Mouse (Mus musculus) erythroblast, embryonic 14.5 days (primary cell): ENCODE results near the gene Asb14. TPM values are rescaled to one million over a fixed set of nuclear protein-coding genes. Genes with fewer than 3 reads are reported as not detected.

Source experiments
- H3K27me3 ChIP-seq: 2 replicates; pipeline ENCODE4 v1.6.1; 2012; ENCODE audit warnings: inconsistent platforms; ENCODE audit not compliant: control insufficient read depth
- H3K36me3 ChIP-seq: 2 replicates; pipeline ENCODE4 v1.6.1; 2012; ENCODE audit warnings: mild to moderate bottlenecking, inconsistent platforms; ENCODE audit not compliant: control insufficient read depth
- H3K4me1 ChIP-seq: 2 replicates; pipeline ENCODE4 v1.6.1; 2012; ENCODE audit warnings: inconsistent platforms; ENCODE audit not compliant: control insufficient read depth
- H3K4me3 ChIP-seq: replicated peaks from 2 replicates; pipeline ENCODE3; 2012; ENCODE audit warnings: moderate library complexity, mild to moderate bottlenecking, inconsistent platforms
- H3K9me3 ChIP-seq: 2 replicates; pipeline ENCODE4 v1.6.1; 2012; ENCODE audit warnings: low read length, inconsistent platforms, mixed read lengths; ENCODE audit not compliant: control insufficient read depth
- GATA1 ChIP-seq: IDR thresholded peaks from 2 replicates; pipeline ENCODE4 v1.6.1; 2012; ENCODE audit warnings: low read length, inconsistent platforms, mixed read lengths
- TAL1 ChIP-seq: IDR thresholded peaks from 3 replicates; pipeline ENCODE4 v1.6.1; 2012; ENCODE audit warnings: low read length, inconsistent platforms, mixed read lengths
- polyA plus RNA-seq: library from polyadenylated mRNA; stranded (reverse); fragments of >175 nt; gene quantifications from 2 replicates; pipeline ENCODE4 v1.2.3, GENCODE M21; 2012

Asb14 gene
- not detected in 2 replicates for polyA plus RNA-seq

- no peak for TF ChIP-seq TAL1
- TF ChIP-seq GATA1 = no peak
- no peaks in the 10 kb centered on the region for H3K27me3 ChIP-seq
Observed at GRCm38 (mm10) chr14:26894392-26894791, at the start of gene Asb14. Gene Asb14, plus strand, starts transcription at chr14:26894557.

DNA sequence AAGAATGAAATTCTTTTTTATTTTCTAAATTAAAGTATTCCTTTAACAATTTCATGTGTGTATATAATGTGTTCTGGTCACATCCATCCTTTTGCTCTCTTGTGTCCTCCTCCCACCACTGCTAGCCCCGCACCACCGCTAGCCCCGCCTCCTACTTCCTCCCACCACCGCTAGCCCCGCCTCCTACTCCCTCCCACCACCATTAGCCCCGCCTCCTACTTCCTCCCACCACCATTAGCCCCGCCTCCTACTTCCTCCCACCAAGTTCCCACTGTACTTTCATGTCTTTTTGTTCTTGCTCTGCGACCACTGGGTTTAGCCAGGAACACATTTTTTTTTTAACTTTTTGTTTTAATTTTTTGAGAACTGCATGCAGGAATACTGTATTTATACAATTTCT is 41.3 kb upstream of the Asb14 start:
- Histone ChIP-seq H3K4me1 (no peaks in the 10 kb centered on the region), H3K27me3 (no peaks in the 10 kb centered on the region), H3K4me3 (no peak overlapping the region), H3K9me3 (no peaks in the 10 kb centered on the region), H3K36me3 (no peaks in the 10 kb centered on the region)
- TF ChIP-seq TAL1 = no peak
- TF ChIP-seq GATA1 = no peak

More at GRCm38 (mm10) chr14:26894392-26894791, at the start of gene Asb14:
- Histone ChIP-seq H3K36me3 (no peaks in the 10 kb centered on the region), H3K4me1 (no peaks in the 10 kb centered on the region), H3K9me3 (no peaks in the 10 kb centered on the region), H3K4me3 (no peak within 1 kb of the TSS)

- H3K4me1 ChIP-seq = no peaks in the 10 kb centered on the region
- no peaks in the 10 kb centered on the region for H3K9me3 ChIP-seq
- no peak overlapping the region for H3K4me3 ChIP-seq
- no peaks in the 10 kb centered on the region for H3K27me3 ChIP-seq
- H3K36me3 ChIP-seq = no peaks in the 10 kb centered on the region
- TF ChIP-seq TAL1 (no peak), GATA1 (no peak)
Observed at GRCm38 (mm10) chr14:26854066-26854465, 40.3 kb upstream of the Asb14 start.

DNA sequence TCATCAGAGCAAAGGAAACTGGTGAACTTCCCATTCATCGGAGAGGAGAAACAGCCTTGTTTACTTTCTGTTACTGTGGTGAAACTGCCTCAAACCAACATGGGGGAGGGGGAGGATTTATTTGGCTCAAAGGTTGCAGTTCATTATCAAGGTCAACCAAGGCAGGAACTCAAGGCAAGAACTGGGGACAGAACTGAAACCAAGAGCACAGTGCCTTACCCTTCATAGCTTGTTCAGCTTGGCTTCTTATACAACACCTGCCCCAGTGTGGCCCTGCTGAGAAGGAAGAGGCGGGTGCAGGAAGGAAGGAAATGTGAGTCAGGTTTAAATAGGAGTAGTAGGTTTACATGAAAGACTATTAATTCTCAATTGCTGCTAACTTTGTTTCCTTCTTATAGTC is 36.0 kb upstream of the Asb14 start:
- Histone ChIP-seq H3K9me3 (no peaks in the 10 kb centered on the region), H3K4me3 (no peak overlapping the region), H3K4me1 (no peaks in the 10 kb centered on the region), H3K27me3 (no peaks in the 10 kb centered on the region), H3K36me3 (no peaks in the 10 kb centered on the region)
- no peak for TF ChIP-seq TAL1
- no peak for TF ChIP-seq GATA1

DNA sequence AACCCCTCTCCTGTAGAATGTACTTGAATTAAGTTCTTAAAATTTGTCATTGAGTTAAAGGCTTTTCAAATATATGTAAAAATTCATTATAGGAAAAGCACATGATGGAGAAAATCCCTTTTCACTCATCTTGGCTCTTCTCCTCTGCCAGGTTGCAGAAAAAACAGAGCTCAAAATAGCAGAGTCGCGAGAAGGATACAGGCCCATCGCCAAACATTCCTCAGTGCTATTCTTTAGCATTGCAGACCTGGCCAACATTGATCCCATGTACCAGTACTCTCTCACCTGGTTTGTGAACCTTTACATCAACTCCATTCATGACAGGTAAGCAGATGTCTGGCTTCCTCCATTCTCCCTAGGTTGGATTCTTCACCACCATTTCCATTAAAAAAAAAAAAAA is 35.3 kb upstream of the Asb14 start:
- no peaks in the 10 kb centered on the region for H3K36me3 ChIP-seq
- H3K4me3 ChIP-seq = no peak overlapping the region
- TF ChIP-seq GATA1 = no peak
- TF ChIP-seq TAL1 = no peak
- H3K4me1 ChIP-seq = no peaks in the 10 kb centered on the region
- H3K27me3 ChIP-seq = no peaks in the 10 kb centered on the region
- H3K9me3 ChIP-seq = no peaks in the 10 kb centered on the region

DNA sequence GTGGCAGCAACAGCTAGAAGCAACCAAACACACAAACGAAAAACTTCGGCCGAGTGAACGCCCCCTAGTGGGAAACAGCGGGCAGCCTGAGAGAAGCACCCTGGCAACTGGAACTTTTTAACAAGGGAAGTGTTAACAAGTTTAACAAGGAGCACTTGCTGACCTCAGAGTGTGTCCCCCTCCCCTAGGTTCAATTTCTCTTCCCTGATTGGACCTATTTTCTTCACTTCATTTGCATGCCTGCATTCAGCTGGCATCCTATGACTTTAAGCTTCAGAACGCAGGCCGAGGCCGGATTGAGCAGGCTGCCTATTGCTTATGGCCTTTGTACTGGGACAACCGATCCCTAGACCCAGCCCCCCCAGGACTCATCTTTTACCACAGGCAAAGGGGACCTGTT is 27.0 kb upstream of the Asb14 start:
- H3K4me1 ChIP-seq = no peaks in the 10 kb centered on the region

GRCm38 (mm10) chr14:26868299-26868698 is 26.1 kb upstream of the Asb14 start:
- Histone ChIP-seq H3K36me3 (no peaks in the 10 kb centered on the region), H3K9me3 (no peaks in the 10 kb centered on the region), H3K27me3 (no peaks in the 10 kb centered on the region), H3K4me3 (no peak overlapping the region), H3K4me1 (no peaks in the 10 kb centered on the region)
- TF ChIP-seq GATA1 = no peak
- no peak for TF ChIP-seq TAL1

More for the DNA sequence above, 27.0 kb upstream of the Asb14 start:
- TF ChIP-seq GATA1 (no peak), TAL1 (no peak)
- no peak overlapping the region for H3K4me3 ChIP-seq
- H3K27me3 ChIP-seq = no peaks in the 10 kb centered on the region
- H3K9me3 ChIP-seq = no peaks in the 10 kb centered on the region
- no peaks in the 10 kb centered on the region for H3K36me3 ChIP-seq

DNA sequence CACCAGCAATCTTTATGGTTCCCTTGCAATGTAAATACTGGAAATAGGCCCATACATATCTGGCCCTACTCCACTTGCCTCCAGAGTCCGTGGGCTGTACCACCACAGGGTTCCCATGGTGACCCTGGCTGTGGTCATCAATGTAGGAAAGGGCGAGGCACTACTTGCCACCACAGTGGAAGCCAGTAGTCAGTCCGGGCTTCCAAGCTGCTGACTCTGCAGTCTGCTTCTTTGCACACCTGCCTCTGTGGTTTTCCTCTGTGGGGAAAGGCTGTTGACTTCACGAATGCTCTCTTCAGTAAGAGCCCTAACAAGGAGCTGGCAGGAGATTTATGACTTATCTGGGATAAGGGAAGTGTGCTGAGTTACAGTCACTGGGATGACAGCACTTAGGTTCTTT is 15.6 kb upstream of the Asb14 start:
- no peaks in the 10 kb centered on the region for H3K36me3 ChIP-seq
- H3K27me3 ChIP-seq = no peaks in the 10 kb centered on the region
- H3K9me3 ChIP-seq = no peaks in the 10 kb centered on the region
- H3K4me3 ChIP-seq = no peak overlapping the region
- TF ChIP-seq GATA1 (no peak), TAL1 (no peak)
- H3K4me1 ChIP-seq = no peaks in the 10 kb centered on the region

GRCm38 (mm10) chr14:26879976-26880375 is 14.4 kb upstream of the Asb14 start:
- TF ChIP-seq GATA1 = no peak
- no peak for TF ChIP-seq TAL1
- Histone ChIP-seq H3K27me3 (no peaks in the 10 kb centered on the region), H3K4me1 (no peaks in the 10 kb centered on the region), H3K9me3 (no peaks in the 10 kb centered on the region), H3K36me3 (no peaks in the 10 kb centered on the region), H3K4me3 (no peak overlapping the region)

DNA sequence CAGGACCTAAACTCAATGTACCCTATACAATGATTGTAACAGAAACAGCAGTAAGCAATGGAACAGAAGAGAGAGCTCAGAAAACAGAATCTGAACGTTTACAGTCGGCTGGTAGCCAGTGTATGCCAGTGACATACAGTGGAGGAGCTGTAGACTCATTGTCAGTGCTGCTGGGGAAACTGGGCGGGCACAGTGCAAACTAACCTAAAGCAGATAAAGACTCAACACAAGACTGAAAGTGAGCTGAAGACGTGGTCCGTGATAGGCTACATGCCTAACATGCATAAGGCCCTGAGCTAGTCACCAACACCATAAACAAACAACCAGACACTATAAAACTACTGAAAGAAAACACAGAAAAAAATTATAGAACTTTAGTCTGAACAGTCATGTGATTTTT is 12.7 kb upstream of the Asb14 start:
- H3K27me3 ChIP-seq = no peaks in the 10 kb centered on the region
- no peaks in the 10 kb centered on the region for H3K36me3 ChIP-seq
- no peaks in the 10 kb centered on the region for H3K4me1 ChIP-seq
- TF ChIP-seq GATA1 (no peak), TAL1 (no peak)
- H3K4me3 ChIP-seq = no peak overlapping the region
- no peaks in the 10 kb centered on the region for H3K9me3 ChIP-seq
